Mouse (Mus musculus) stomach, embryonic 16.5 days (tissue): ENCODE data around the gene Myocd. TPM values are rescaled to one million over a fixed set of nuclear protein-coding genes. Genes with fewer than 3 reads are reported as not detected.
A peak's percentile ranks its signal among the peaks of the same experiment; 100 is the strongest.

Experiments
- ATAC-seq: fragments of 200-750 bp; cut with Nextera tagmentation; 2 replicates; pipeline ENCODE4 v1.8.0; 2017; ENCODE audit warnings: moderate number of reproducible peaks, moderate TSS enrichment; ENCODE audit not compliant: insufficient read depth, low FRiP score
- H3K27ac ChIP-seq: fragments of 300-500 bp; sonication (generic); 2 replicates; pipeline ENCODE4 v1.5.1; 2014; ENCODE audit warnings: low read length
- H3K27me3 ChIP-seq: fragments of 300-500 bp; sonication (generic); 2 replicates; pipeline ENCODE4 v1.6.1; 2014; ENCODE audit warnings: low read length, control low read depth, mixed read lengths; ENCODE audit not compliant: control insufficient read depth, insufficient read depth
- H3K36me3 ChIP-seq: fragments of 300-500 bp; sonication (generic); 2 replicates; pipeline ENCODE4 v1.6.1; 2014; ENCODE audit warnings: low read length; ENCODE audit not compliant: control insufficient read depth, insufficient read depth
- H3K4me1 ChIP-seq: fragments of 300-500 bp; sonication (generic); 2 replicates; pipeline ENCODE4 v1.6.1; 2014; ENCODE audit warnings: low read length, control low read depth, mixed read lengths; ENCODE audit not compliant: control insufficient read depth, insufficient read depth
- H3K4me2 ChIP-seq: fragments of 300-500 bp; sonication (generic); 2 replicates; pipeline ENCODE4 v1.6.1; 2014; ENCODE audit warnings: low read depth, low read length, mixed read lengths
- H3K4me3 ChIP-seq: fragments of 300-500 bp; sonication (generic); replicated peaks from 2 replicates; pipeline ENCODE4 v1.5.1; 2014; ENCODE audit warnings: mild to moderate bottlenecking, low read length
- H3K9ac ChIP-seq: fragments of 300-500 bp; sonication (generic); 2 replicates; pipeline ENCODE4 v1.6.1; 2014; ENCODE audit warnings: low read length
- H3K9me3 ChIP-seq: fragments of 300-500 bp; sonication (generic); replicated peaks from 2 replicates; pipeline ENCODE4 v1.6.1; 2016; ENCODE audit warnings: low read length, control low read depth; ENCODE audit not compliant: control insufficient read depth
- WGBS: fragments of 180-500 bp; shearing (Covaris S2); extraction: QIAGEN DNeasy Blood & Tissue Kit; methylation state at CpG from one replicate; pipeline ENCODE4 v1.1.7; 2014; 5-methylcytosine and 5-hydroxymethylcytosine counted together
- polyA plus RNA-seq: library from polyadenylated mRNA; unstranded; fragments of >200 nt; fragmentation: Nextera tagmentation; extraction: Ambion mirVana; gene quantifications from 2 replicates; pipeline ENCODE4 v1.2.1, GENCODE M21; 2015

Myocd gene
- polyA plus RNA-seq, 1 experiment from 2014 or later: 44.7 TPM

- no peak overlapping the region for H3K4me3 ChIP-seq
- no peaks in the 10 kb centered on the region for H3K36me3 ChIP-seq
- WGBS: 41% methylated on average over 6 of the region's 6 CpGs
- H3K27me3 ChIP-seq: no peaks in the 10 kb centered on the region
- H3K9me3 ChIP-seq: no peaks in the 10 kb centered on the region
- H3K4me2 ChIP-seq: no peak overlapping the region
- no peak overlapping the region for H3K27ac ChIP-seq
- H3K9ac ChIP-seq: 0 out of 2 replicates have a peak overlapping the region, but pooled peaks have one; percentile 28
- no peaks in the 10 kb centered on the region for H3K4me1 ChIP-seq
- no peak for ATAC-seq
These were observed 6.3 kb downstream of the Myocd start for GRCm38 (mm10) chr11:65263466-65263865.

DNA sequence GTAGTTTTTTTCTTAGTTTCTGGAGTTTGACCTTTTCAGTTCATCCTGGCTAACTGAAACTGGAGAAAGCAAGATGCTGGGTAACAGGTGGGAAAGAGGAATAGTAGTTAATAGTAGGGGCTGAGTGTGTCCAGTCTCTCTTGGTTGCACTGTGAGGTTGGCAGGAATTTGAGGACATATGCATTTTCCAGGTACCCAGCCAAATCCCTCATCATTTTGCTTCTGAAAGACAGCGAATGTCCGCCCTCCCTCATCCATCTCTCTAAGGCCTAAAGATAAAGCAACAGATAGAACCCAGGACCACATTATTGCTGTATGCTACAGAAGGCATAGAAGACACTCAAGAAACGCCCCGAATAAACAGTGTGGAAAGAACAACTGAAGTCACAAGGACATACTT is 10.8 kb downstream of the Myocd start:
- WGBS: 88% methylated on average over 4 of the region's 4 CpGs
- ATAC-seq: no peak
- 0 out of 2 replicates have a peak, but pooled peaks cover 3% of the 10 kb centered on the region for H3K4me1 ChIP-seq

DNA sequence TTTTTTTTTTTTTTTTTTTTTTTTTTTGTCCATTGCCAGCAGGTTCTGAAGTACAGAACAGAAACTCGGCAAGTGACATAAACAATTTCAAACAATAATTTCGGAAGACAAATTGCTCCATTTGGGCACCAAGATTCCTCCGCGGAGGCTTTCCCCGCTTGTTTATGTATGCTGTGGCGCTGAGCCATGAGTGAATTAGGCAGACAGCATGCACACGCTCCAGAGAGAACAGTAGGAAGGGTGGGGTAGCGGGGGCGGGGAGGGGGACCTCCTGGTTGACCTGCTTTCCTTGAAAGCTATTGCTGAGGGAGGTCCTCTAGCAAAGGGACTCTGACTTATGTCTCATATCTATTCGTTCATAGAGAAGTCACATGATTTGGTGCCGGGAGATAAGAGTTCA is 13.6 kb downstream of the Myocd start:
- no peak overlapping the region for H3K4me2 ChIP-seq
- 36% methylated on average over 11 of the region's 11 CpGs for WGBS
- peak; percentile 64 for ATAC-seq

More for the DNA sequence above, 10.8 kb downstream of the Myocd start:
- Histone ChIP-seq H3K9me3 (no peaks in the 10 kb centered on the region), H3K36me3 (no peaks in the 10 kb centered on the region), H3K9ac (no peak overlapping the region), H3K4me2 (no peak overlapping the region), H3K27me3 (no peaks in the 10 kb centered on the region), H3K27ac (no peak overlapping the region), H3K4me3 (no peak overlapping the region)

GRCm38 (mm10) chr11:65255564-65255963 is 14.2 kb downstream of the Myocd start:
- peak overlapping the region; percentile 47; the same call in 1 of the 2 replicates for H3K27ac ChIP-seq
- 49% methylated on average over 6 of the region's 6 CpGs for WGBS
- ATAC-seq: peak; percentile 24; the same call in 1 of the 2 replicates
- no peaks in the 10 kb centered on the region for H3K36me3 ChIP-seq
- no peak overlapping the region for H3K9ac ChIP-seq
- no peak overlapping the region for H3K4me3 ChIP-seq
- H3K4me1 ChIP-seq: 0 out of 2 replicates have a peak, but pooled peaks cover 3% of the 10 kb centered on the region
- H3K27me3 ChIP-seq: no peaks in the 10 kb centered on the region
- no peak overlapping the region for H3K4me2 ChIP-seq
- no peaks in the 10 kb centered on the region for H3K9me3 ChIP-seq

More for the DNA sequence above, 13.6 kb downstream of the Myocd start:
- Histone ChIP-seq H3K27ac (peak overlapping the region; percentile 47; the same call in 1 of the 2 replicates), H3K36me3 (no peaks in the 10 kb centered on the region), H3K4me1 (0 out of 2 replicates have a peak, but pooled peaks cover 3% of the 10 kb centered on the region), H3K9me3 (no peaks in the 10 kb centered on the region), H3K27me3 (no peaks in the 10 kb centered on the region), H3K4me3 (no peak overlapping the region), H3K9ac (no peak overlapping the region)

- Histone ChIP-seq H3K27ac (no peak overlapping the region; the same call in 1 of the 2 replicates), H3K27me3 (no peaks in the 10 kb centered on the region), H3K4me1 (no peaks in the 10 kb centered on the region), H3K9ac (no peak overlapping the region), H3K4me3 (no peak overlapping the region), H3K9me3 (no peaks in the 10 kb centered on the region), H3K36me3 (no peaks in the 10 kb centered on the region), H3K4me2 (no peak overlapping the region)
- no peak for ATAC-seq
- WGBS: 88% methylated on average over 4 of the region's 4 CpGs
These were observed 19.4 kb downstream of the Myocd start for GRCm38 (mm10) chr11:65250366-65250765.

- Histone ChIP-seq H3K27ac (no peak overlapping the region), H3K9me3 (no peaks in the 10 kb centered on the region), H3K4me1 (no peaks in the 10 kb centered on the region), H3K4me2 (no peak overlapping the region), H3K9ac (no peak overlapping the region), H3K36me3 (no peaks in the 10 kb centered on the region), H3K27me3 (no peaks in the 10 kb centered on the region), H3K4me3 (no peak overlapping the region)
- 74% methylated on average over 8 of the region's 8 CpGs for WGBS
- ATAC-seq: no peak
These were observed 23.3 kb downstream of the Myocd start for GRCm38 (mm10) chr11:65246301-65247054.

DNA sequence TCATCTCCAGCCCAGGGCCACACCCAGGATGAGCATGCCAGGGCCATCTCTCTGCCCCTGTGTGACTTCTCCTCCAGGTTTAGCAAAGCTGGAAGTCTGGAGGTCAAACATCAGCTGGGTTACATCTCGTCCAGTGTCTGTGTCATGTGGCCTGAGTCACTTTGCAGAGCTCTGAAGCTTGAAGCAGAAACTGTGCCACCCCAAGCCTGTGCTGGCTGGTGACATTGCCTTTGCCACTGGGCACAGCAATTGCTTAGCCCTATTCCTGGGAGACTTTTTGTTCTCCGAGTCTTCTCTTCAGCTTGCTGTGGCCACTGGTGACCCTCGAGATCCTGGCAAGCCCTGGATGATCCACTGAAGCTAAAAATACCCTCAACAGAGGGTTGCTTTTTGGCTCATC is 26.2 kb downstream of the Myocd start:
- Histone ChIP-seq H3K4me3 (no peak overlapping the region), H3K27ac (no peak overlapping the region), H3K36me3 (no peaks in the 10 kb centered on the region), H3K4me2 (no peak overlapping the region), H3K27me3 (no peaks in the 10 kb centered on the region), H3K4me1 (no peaks in the 10 kb centered on the region), H3K9me3 (no peaks in the 10 kb centered on the region), H3K9ac (no peak overlapping the region)
- WGBS: 65% methylated on average over 3 of the region's 3 CpGs
- ATAC-seq: no peak

DNA sequence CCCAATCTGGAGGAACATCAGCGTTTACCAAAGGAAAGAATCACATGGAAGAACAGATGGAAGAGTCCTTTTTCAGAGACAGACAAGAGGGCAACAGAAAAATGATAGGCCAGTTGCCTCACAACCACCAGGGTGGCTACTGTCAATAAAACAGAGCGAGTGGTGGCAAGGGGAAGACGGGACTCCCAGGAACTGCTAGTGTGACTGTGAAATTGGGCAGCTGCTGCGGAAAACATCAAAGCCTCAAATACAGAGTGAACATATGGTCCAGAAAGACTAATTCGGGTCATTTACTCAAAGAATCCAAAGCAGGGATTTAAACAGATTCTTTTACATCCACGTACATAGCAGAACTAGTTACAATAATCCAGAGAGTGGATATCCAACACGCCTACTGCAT is 29.3 kb downstream of the Myocd start:
- WGBS: 70% methylated on average over 7 of the region's 7 CpGs
- Histone ChIP-seq H3K9ac (no peak overlapping the region), H3K27ac (no peak overlapping the region), H3K27me3 (no peaks in the 10 kb centered on the region), H3K4me1 (no peaks in the 10 kb centered on the region), H3K4me2 (no peak overlapping the region), H3K4me3 (no peak overlapping the region), H3K36me3 (no peaks in the 10 kb centered on the region), H3K9me3 (no peaks in the 10 kb centered on the region)
- ATAC-seq: no peak

DNA sequence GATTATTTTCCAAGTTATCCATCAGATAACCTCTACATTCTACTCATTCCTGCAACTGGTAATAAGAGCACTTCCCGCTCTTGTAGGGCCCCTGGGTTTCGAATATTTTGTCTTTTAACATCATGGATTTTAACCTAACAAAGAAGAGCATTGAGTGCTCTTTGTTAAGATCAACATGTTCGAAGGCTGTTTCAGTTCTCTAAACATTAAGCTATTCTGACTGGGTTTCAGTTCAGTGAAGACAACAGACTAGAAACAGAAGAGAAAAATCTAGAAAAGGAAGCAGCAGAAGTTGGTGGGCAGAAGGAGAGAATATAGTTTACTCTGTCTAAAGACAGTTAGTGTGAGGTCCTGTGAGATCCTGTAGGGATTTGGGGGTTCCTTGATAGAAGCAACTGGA is 31.9 kb downstream of the Myocd start:
- Histone ChIP-seq H3K36me3 (no peaks in the 10 kb centered on the region), H3K27ac (no peak overlapping the region), H3K27me3 (no peaks in the 10 kb centered on the region), H3K4me2 (no peak overlapping the region), H3K9me3 (no peaks in the 10 kb centered on the region), H3K4me3 (no peak overlapping the region), H3K9ac (no peak overlapping the region), H3K4me1 (no peaks in the 10 kb centered on the region)
- ATAC-seq: no peak
- WGBS: 69% methylated on average over 3 of the region's 3 CpGs
